Mouse (Mus musculus) Muller cell, postnatal 12 days (primary cell): ENCODE data around the gene 4930548H24Rik.
"Not testable (repeated sequence)": the region's sequence is repeated elsewhere in the genome, so short reads cannot be mapped to it uniquely, and the experiment has no call there.

Experiments
- DNase-seq: peaks from one replicate; pipeline ENCODE4 v3.0.0-alpha.2; 2015; ENCODE audit errors: inconsistent ontology term

4930548H24Rik gene

GRCm38 (mm10) chr5:31485440-31485839 is at the start of gene 4930548H24Rik:
TSS of gene 4930548H24Rik (plus strand) at chr5:31485740.
- DNase-seq, result no peak

GRCm38 (mm10) chr5:31451336-31451735 is 34.2 kb upstream of the 4930548H24Rik start:
- no peak for DNase-seq

GRCm38 (mm10) chr5:31451878-31452561 is 33.5 kb upstream of the 4930548H24Rik start, which contains the start of gene Zfp512:
TSS of gene Zfp512 (plus strand) at chr5:31452431.
- peak; percentile 95 for DNase-seq

GRCm38 (mm10) chr5:31452562-31452878 is 33.0 kb upstream of the 4930548H24Rik start:
- DNase-seq, result no peak

- peak; percentile 9 for DNase-seq
These were observed 32.6 kb upstream of the 4930548H24Rik start for GRCm38 (mm10) chr5:31452886-31453410.

GRCm38 (mm10) chr5:31467798-31468197 is 17.7 kb upstream of the 4930548H24Rik start:
- DNase-seq, result no peak

GRCm38 (mm10) chr5:31469711-31470110 is 15.8 kb upstream of the 4930548H24Rik start:
- DNase-seq, result no peak

GRCm38 (mm10) chr5:31470334-31470733 is 15.2 kb upstream of the 4930548H24Rik start:
- no peak for DNase-seq

GRCm38 (mm10) chr5:31480536-31480935 is 5.0 kb upstream of the 4930548H24Rik start:
- DNase-seq, result no peak

GRCm38 (mm10) chr5:31487889-31488288 is 2.3 kb downstream of the 4930548H24Rik start:
- no peak for DNase-seq

GRCm38 (mm10) chr5:31489116-31489769 is 3.7 kb downstream of the 4930548H24Rik start:
- no peak for DNase-seq

GRCm38 (mm10) chr5:31492031-31492430 is 6.5 kb downstream of the 4930548H24Rik start:
- DNase-seq, result no peak

GRCm38 (mm10) chr5:31494513-31495297 is 9.2 kb downstream of the 4930548H24Rik start, which contains the start of gene Gpn1:
TSS of gene Gpn1 (plus strand) at chr5:31494741.
- DNase-seq, result peak; percentile 86

GRCm38 (mm10) chr5:31504843-31505242 is 19.3 kb downstream of the 4930548H24Rik start:
- DNase-seq, result no peak

GRCm38 (mm10) chr5:31512481-31512880 is 26.9 kb downstream of the 4930548H24Rik start:
- DNase-seq, result no peak

GRCm38 (mm10) chr5:31520556-31520955 is 35.0 kb downstream of the 4930548H24Rik start:
- DNase-seq, result no peak

- peak; percentile 93 for DNase-seq
These were observed 41.0 kb downstream of the 4930548H24Rik start, which contains the start of gene Slc4a1ap for GRCm38 (mm10) chr5:31526354-31527116. TSS of gene Slc4a1ap (plus strand) at chr5:31526995.

GRCm38 (mm10) chr5:31527117-31527680 is 41.7 kb downstream of the 4930548H24Rik start:
- DNase-seq, result no peak

GRCm38 (mm10) chr5:31527707-31528106 is 42.2 kb downstream of the 4930548H24Rik start, which contains the start of gene Supt7l:
TSS of gene Supt7l (minus strand) at chr5:31527807.
- not testable (repeated sequence) for DNase-seq

GRCm38 (mm10) chr5:31528560-31528959 is 43.0 kb downstream of the 4930548H24Rik start:
- DNase-seq, result no peak

- no peak for DNase-seq
These were observed 49.7 kb downstream of the 4930548H24Rik start for GRCm38 (mm10) chr5:31535228-31535627.
